Mouse (Mus musculus): Measurements from ENCODE around the gene Rxfp2. TPM values are rescaled to one million over a fixed set of nuclear protein-coding genes. Genes with fewer than 3 reads are reported as not detected.

Gene Rxfp2
- total and polyA plus RNA-seq, 3 experiments: not detected

- Histone ChIP-seq H3K4me3 (replicated peaks in 1 of 3; ENCODE audit: low read depth in 2 of 3, low read length in 2 of 3, poor library complexity in 1 of 3) (no peak overlapping the region), H3K4me1 (ENCODE audit: control insufficient read depth in 1 of 2, insufficient read depth in 2 of 2) (no peaks in the 10 kb centered on the region), H3K27ac (ENCODE audit: insufficient read depth, low read depth) (no peak overlapping the region), H3K36me3 (replicated peaks in 1 of 2; ENCODE audit: control insufficient read depth in 1 of 2, insufficient read depth in 1 of 2, low read length in 1 of 2) (no peaks in the 10 kb centered on the region), H3K4me2 (ENCODE audit: insufficient read depth, low read depth, poor library complexity, severe bottlenecking) (no peak overlapping the region), H3K9me3 (replicated peaks; ENCODE audit: low read length) (peaks cover 58% of the 10 kb centered on the region), H3K27me3 (replicated peaks) (no peaks in the 10 kb centered on the region), H3K9ac (ENCODE audit: insufficient read depth, low read depth) (no peak overlapping the region), H3K79me2 (replicated peaks; ENCODE audit: control insufficient read depth, extremely low read depth, insufficient read depth, poor library complexity, severe bottlenecking) (no peaks in the 10 kb centered on the region)
- TF ChIP-seq E2F4 (IDR thresholded peaks at IDR 0.05; ENCODE audit: insufficient replicate concordance, low read depth, low read length) (no peak), ZNF384 (IDR thresholded peaks at IDR 0.05; ENCODE audit: low read depth, low read length) (no peak), RCOR1 (conservative IDR thresholded peaks at IDR 0.05; ENCODE audit: low read depth, low read length) (no peak), UBTF (IDR thresholded peaks at IDR 0.05; ENCODE audit: low read depth, low read length) (no peak), USF1 (IDR thresholded peaks at IDR 0.05; ENCODE audit: low read depth, low read length) (no peak), JUND (conservative IDR thresholded peaks at IDR 0.05; ENCODE audit: low read depth, low read length) (no peak)
- in situ Hi-C loops (cut with MboI; ENCODE audit: low pct_ligation_motif_present, low pct_unique_long_range_greater_than_20kb, low sequenced_read_pairs) (no loop called here), dilution Hi-C loops (cut with MboI; ENCODE audit: extremely low pct_ligation_motif_present, extremely low pct_unique_long_range_greater_than_20kb, low sequenced_read_pairs) (no loop called here)
- DNase-seq (ENCODE audit: extremely low read depth): no peak
These were observed 26.1 kb downstream of the Rxfp2 start for GRCm38 (mm10) chr5:150044533-150044932.

GRCm38 (mm10) chr5:150046438-150046837 lies 28.0 kb downstream of the Rxfp2 start:
- H3K4me3 ChIP-seq (replicated peaks in 1 of 3; ENCODE audit: low read depth in 2 of 3, low read length in 2 of 3, poor library complexity in 1 of 3): no peak overlapping the region
- H3K27me3 ChIP-seq (replicated peaks): no peaks in the 10 kb centered on the region
- H3K79me2 ChIP-seq (replicated peaks; ENCODE audit: control insufficient read depth, extremely low read depth, insufficient read depth, poor library complexity, severe bottlenecking): no peaks in the 10 kb centered on the region
- no peak overlapping the region for H3K27ac ChIP-seq (ENCODE audit: insufficient read depth, low read depth)
- dilution Hi-C loops (cut with MboI; ENCODE audit: extremely low pct_ligation_motif_present, extremely low pct_unique_long_range_greater_than_20kb, low sequenced_read_pairs): no loop called here
- no peaks in the 10 kb centered on the region for H3K36me3 ChIP-seq (replicated peaks in 1 of 2; ENCODE audit: control insufficient read depth in 1 of 2, insufficient read depth in 1 of 2, low read length in 1 of 2)
- peaks cover 69% of the 10 kb centered on the region for H3K9me3 ChIP-seq (replicated peaks; ENCODE audit: low read length)
- in situ Hi-C loops (cut with MboI; ENCODE audit: low pct_ligation_motif_present, low pct_unique_long_range_greater_than_20kb, low sequenced_read_pairs): no loop called here
- no peak for DNase-seq (ENCODE audit: extremely low read depth)
- no peak for TF ChIP-seq MYC (IDR thresholded peaks at IDR 0.05; ENCODE audit: low read depth, low read length)
- TF ChIP-seq E2F4 (IDR thresholded peaks at IDR 0.05; ENCODE audit: insufficient replicate concordance, low read depth, low read length): no peak
- no peak for TF ChIP-seq SIN3A (IDR thresholded peaks at IDR 0.05; ENCODE audit: low read length)
- no peak for TF ChIP-seq USF2 (conservative IDR thresholded peaks at IDR 0.05; ENCODE audit: low read depth, low read length)
- no peak for TF ChIP-seq CHD1 (IDR thresholded peaks at IDR 0.05; ENCODE audit: low read depth, low read length)
- no peak for TF ChIP-seq EP300 (IDR thresholded peaks at IDR 0.05; ENCODE audit: low read length)
- no peak for TF ChIP-seq MAX (IDR thresholded peaks at IDR 0.05; ENCODE audit: low read length)
- no peak overlapping the region for H3K4me2 ChIP-seq (ENCODE audit: insufficient read depth, low read depth, poor library complexity, severe bottlenecking)
- no peaks in the 10 kb centered on the region for H3K4me1 ChIP-seq (ENCODE audit: control insufficient read depth in 1 of 2, insufficient read depth in 2 of 2)
- H3K9ac ChIP-seq (ENCODE audit: insufficient read depth, low read depth): no peak overlapping the region

- no peak overlapping the region for H3K4me2 ChIP-seq (ENCODE audit: insufficient read depth, low read depth, poor library complexity, severe bottlenecking)
- H3K27ac ChIP-seq (ENCODE audit: insufficient read depth, low read depth): no peak overlapping the region
- in situ Hi-C loops (cut with MboI; ENCODE audit: low pct_ligation_motif_present, low pct_unique_long_range_greater_than_20kb, low sequenced_read_pairs) (no loop called here), dilution Hi-C loops (cut with MboI; ENCODE audit: extremely low pct_ligation_motif_present, extremely low pct_unique_long_range_greater_than_20kb, low sequenced_read_pairs) (no loop called here)
- no peaks in the 10 kb centered on the region for H3K79me2 ChIP-seq (replicated peaks; ENCODE audit: control insufficient read depth, extremely low read depth, insufficient read depth, poor library complexity, severe bottlenecking)
- no peak overlapping the region for H3K4me3 ChIP-seq (replicated peaks in 1 of 3; ENCODE audit: low read depth in 2 of 3, low read length in 2 of 3, poor library complexity in 1 of 3)
- TF ChIP-seq USF2 (conservative IDR thresholded peaks at IDR 0.05; ENCODE audit: low read depth, low read length) (no peak), USF1 (IDR thresholded peaks at IDR 0.05; ENCODE audit: low read depth, low read length) (no peak), MYC (IDR thresholded peaks at IDR 0.05; ENCODE audit: low read depth, low read length) (no peak), MEF2A (IDR thresholded peaks at IDR 0.05; ENCODE audit: borderline replicate concordance, low read depth, low read length) (no peak), NELFE (IDR thresholded peaks at IDR 0.05; ENCODE audit: low read depth, low read length) (no peak), JUN (IDR thresholded peaks at IDR 0.05; ENCODE audit: insufficient read depth, low read depth, low read length) (no peak), ELF1 (IDR thresholded peaks at IDR 0.05; ENCODE audit: low read depth, low read length) (no peak), ZNF384 (IDR thresholded peaks at IDR 0.05; ENCODE audit: low read depth, low read length) (no peak), RCOR1 (conservative IDR thresholded peaks at IDR 0.05; ENCODE audit: low read depth, low read length) (no peak), SMC3 (IDR thresholded peaks at IDR 0.05; ENCODE audit: low read depth, low read length) (no peak), E2F4 (IDR thresholded peaks at IDR 0.05; ENCODE audit: insufficient replicate concordance, low read depth, low read length) (no peak), MAX (IDR thresholded peaks at IDR 0.05; ENCODE audit: low read length) (no peak), SIN3A (IDR thresholded peaks at IDR 0.05; ENCODE audit: low read length) (no peak)
- peaks cover 76% of the 10 kb centered on the region for H3K9me3 ChIP-seq (replicated peaks; ENCODE audit: low read length)
- no peaks in the 10 kb centered on the region for H3K4me1 ChIP-seq (ENCODE audit: control insufficient read depth in 1 of 2, insufficient read depth in 2 of 2)
- no peak overlapping the region for H3K9ac ChIP-seq (ENCODE audit: insufficient read depth, low read depth)
- DNase-seq (ENCODE audit: extremely low read depth): no peak
- no peaks in the 10 kb centered on the region for H3K27me3 ChIP-seq (replicated peaks)
- no peaks in the 10 kb centered on the region for H3K36me3 ChIP-seq (replicated peaks in 1 of 2; ENCODE audit: control insufficient read depth in 1 of 2, insufficient read depth in 1 of 2, low read length in 1 of 2)
These were observed 31.5 kb downstream of the Rxfp2 start for GRCm38 (mm10) chr5:150049946-150050345.
